Mouse (Mus musculus) heart, embryonic 11.5 days (tissue): Measurements from ENCODE around the gene Cox19. TPM values are rescaled to one million over a fixed set of nuclear protein-coding genes. Genes with fewer than 3 reads are reported as not detected.

Experiments
- ATAC-seq: fragments of 200-750 bp; cut with Nextera tagmentation; replicated peaks from 2 replicates; pipeline ENCODE4 v1.8.0; 2017; ENCODE audit warnings: moderate library complexity; ENCODE audit not compliant: insufficient number of reproducible peaks, low FRiP score, low TSS enrichment
- H3K27ac ChIP-seq: fragments of 300-500 bp; sonication (generic); 2 replicates; pipeline ENCODE4 v1.5.1; 2014; ENCODE audit warnings: mild to moderate bottlenecking, low read depth, low read length
- H3K27me3 ChIP-seq: fragments of 300-500 bp; sonication (generic); 2 replicates; pipeline ENCODE4 v1.6.1; 2014; ENCODE audit warnings: mild to moderate bottlenecking, low read length, mixed read lengths; ENCODE audit not compliant: control insufficient read depth, insufficient read depth
- H3K36me3 ChIP-seq: fragments of 300-500 bp; sonication (generic); 2 replicates; pipeline ENCODE4 v1.6.1; 2014; ENCODE audit warnings: mild to moderate bottlenecking, low read length, moderate library complexity, mixed read lengths; ENCODE audit not compliant: control insufficient read depth, insufficient read depth
- H3K4me1 ChIP-seq: fragments of 300-500 bp; sonication (generic); 2 replicates; pipeline ENCODE4 v1.6.1; 2014; ENCODE audit warnings: low read length; ENCODE audit not compliant: control insufficient read depth, insufficient read depth
- H3K4me2 ChIP-seq: fragments of 300-500 bp; sonication (generic); 2 replicates; pipeline ENCODE4 v1.6.1; 2014; ENCODE audit warnings: mild to moderate bottlenecking, moderate library complexity
- H3K4me3 ChIP-seq: fragments of 300-500 bp; sonication (generic); 2 replicates; pipeline ENCODE4 v1.5.1; 2014; ENCODE audit warnings: low read depth, low read length
- H3K9ac ChIP-seq: fragments of 300-500 bp; sonication (generic); 2 replicates; pipeline ENCODE4 v1.6.1; 2014; ENCODE audit warnings: mild to moderate bottlenecking, low read depth, low read length, moderate library complexity
- H3K9me3 ChIP-seq: fragments of 300-500 bp; sonication (generic); replicated peaks from 2 replicates; pipeline ENCODE4 v1.6.1; 2016; ENCODE audit warnings: low read length; ENCODE audit not compliant: control insufficient read depth
- WGBS: fragments of 180-500 bp; shearing (Covaris S2); extraction: QIAGEN DNeasy Blood & Tissue Kit; methylation state at CpG from one replicate; pipeline ENCODE4 v1.1.7; 2014; ENCODE audit not compliant: insufficient replicate concordance; 5-methylcytosine and 5-hydroxymethylcytosine counted together
- polyA plus RNA-seq: library from polyadenylated mRNA; unstranded; fragments of >200 nt; fragmentation: Nextera tagmentation; extraction: Ambion mirVana; gene quantifications from 2 replicates; pipeline ENCODE4 v1.2.1, GENCODE M21; 2014

Cox19 gene
- polyA plus RNA-seq, 1 experiment from 2014 or later = 95.2 TPM

GRCm38 (mm10) chr5:139378986-139379629 is 27.9 kb upstream of the Cox19 start:
- Histone ChIP-seq H3K27me3 (no peaks in the 10 kb centered on the region), H3K9me3 (no peaks in the 10 kb centered on the region), H3K4me2 (peak overlapping the region; percentile 88), H3K4me3 (no peak overlapping the region), H3K36me3 (no peaks in the 10 kb centered on the region), H3K9ac (peak overlapping the region; percentile 58; the same call in 1 of the 2 replicates), H3K4me1 (peaks cover 66% of the 10 kb centered on the region), H3K27ac (peak overlapping the region; percentile 85)
- WGBS = 24% methylated on average over 21 of the region's 21 CpGs
- 0 out of 2 replicates have a peak, but pooled peaks have one; percentile 16 for ATAC-seq

GRCm38 (mm10) chr5:139378271-139378556 is 27.0 kb upstream of the Cox19 start:
- no peaks in the 10 kb centered on the region for H3K36me3 ChIP-seq
- no peaks in the 10 kb centered on the region for H3K27me3 ChIP-seq
- peak overlapping the region; percentile 7; the same call in 1 of the 2 replicates for H3K4me2 ChIP-seq
- peak overlapping the region; percentile 85 for H3K27ac ChIP-seq
- H3K4me3 ChIP-seq = no peak overlapping the region
- no peak overlapping the region for H3K9ac ChIP-seq
- no peak for ATAC-seq
- H3K4me1 ChIP-seq = peaks cover 62% of the 10 kb centered on the region
- H3K9me3 ChIP-seq = no peaks in the 10 kb centered on the region
- 82% methylated on average over 7 of the region's 7 CpGs for WGBS

GRCm38 (mm10) chr5:139377468-139378270 is 26.5 kb upstream of the Cox19 start, which contains the start of gene Gpr146:
Gene Gpr146, plus strand, starts transcription at chr5:139377697.
- no peaks in the 10 kb centered on the region for H3K9me3 ChIP-seq
- no peaks in the 10 kb centered on the region for H3K36me3 ChIP-seq
- peak within 1 kb of the TSS; percentile 85 for H3K27ac ChIP-seq
- no peaks in the 10 kb centered on the region for H3K27me3 ChIP-seq
- H3K4me1 ChIP-seq = peaks cover 60% of the 10 kb centered on the region
- ATAC-seq = no peak
- 20% methylated on average over 18 of the region's 18 CpGs for WGBS
- H3K9ac ChIP-seq = peak within 1 kb of the TSS; percentile 44; the same call in 1 of the 2 replicates
- no peak within 1 kb of the TSS for H3K4me3 ChIP-seq
- H3K4me2 ChIP-seq = peak within 1 kb of the TSS; percentile 22

GRCm38 (mm10) chr5:139374841-139375240 is 23.6 kb upstream of the Cox19 start:
- ATAC-seq = no peak
- Histone ChIP-seq H3K9ac (no peak overlapping the region), H3K27me3 (no peaks in the 10 kb centered on the region), H3K9me3 (no peaks in the 10 kb centered on the region), H3K4me3 (no peak overlapping the region), H3K4me1 (peaks cover 65% of the 10 kb centered on the region), H3K36me3 (no peaks in the 10 kb centered on the region), H3K27ac (no peak overlapping the region), H3K4me2 (no peak overlapping the region)
- WGBS = 78% methylated on average over 2 of the region's 2 CpGs

- 72% methylated on average over 6 of the region's 6 CpGs for WGBS
- H3K4me1 ChIP-seq = peaks cover 56% of the 10 kb centered on the region
- ATAC-seq = no peak
Measured at GRCm38 (mm10) chr5:139373889-139374444, 22.7 kb upstream of the Cox19 start.

GRCm38 (mm10) chr5:139373126-139373525 is 21.9 kb upstream of the Cox19 start:
- no peak for ATAC-seq
- H3K4me3 ChIP-seq = no peak overlapping the region
- no peaks in the 10 kb centered on the region for H3K36me3 ChIP-seq
- no peak overlapping the region for H3K4me2 ChIP-seq
- no peaks in the 10 kb centered on the region for H3K9me3 ChIP-seq
- H3K9ac ChIP-seq = no peak overlapping the region
- H3K27me3 ChIP-seq = no peaks in the 10 kb centered on the region
- 81% methylated on average over 3 of the region's 3 CpGs for WGBS
- H3K4me1 ChIP-seq = peaks cover 48% of the 10 kb centered on the region
- H3K27ac ChIP-seq = no peak overlapping the region

More at GRCm38 (mm10) chr5:139373889-139374444, 22.7 kb upstream of the Cox19 start:
- Histone ChIP-seq H3K4me3 (no peak overlapping the region), H3K36me3 (no peaks in the 10 kb centered on the region), H3K9me3 (no peaks in the 10 kb centered on the region), H3K27me3 (no peaks in the 10 kb centered on the region), H3K27ac (no peak overlapping the region), H3K9ac (no peak overlapping the region), H3K4me2 (no peak overlapping the region)

GRCm38 (mm10) chr5:139371631-139372401 is 20.6 kb upstream of the Cox19 start:
- WGBS = 2% methylated on average over 39 of the region's 39 CpGs
- Histone ChIP-seq H3K36me3 (no peaks in the 10 kb centered on the region), H3K4me1 (peaks cover 35% of the 10 kb centered on the region), H3K4me2 (peak overlapping the region; percentile 87), H3K4me3 (peak overlapping the region; percentile 64), H3K9me3 (no peaks in the 10 kb centered on the region), H3K27ac (peak overlapping the region; percentile 86), H3K27me3 (no peaks in the 10 kb centered on the region), H3K9ac (peak overlapping the region; percentile 93)
- peak; percentile 88 for ATAC-seq

GRCm38 (mm10) chr5:139371118-139371517 is 19.9 kb upstream of the Cox19 start:
- H3K4me1 ChIP-seq = peaks cover 28% of the 10 kb centered on the region
- H3K9me3 ChIP-seq = no peaks in the 10 kb centered on the region
- no peaks in the 10 kb centered on the region for H3K27me3 ChIP-seq
- ATAC-seq = no peak
- H3K4me2 ChIP-seq = peak overlapping the region; percentile 87
- H3K4me3 ChIP-seq = peak overlapping the region; percentile 64
- 64% methylated on average over 5 of the region's 5 CpGs for WGBS
- 0 out of 2 replicates have a peak overlapping the region, but pooled peaks have one; percentile 86 for H3K27ac ChIP-seq
- no peaks in the 10 kb centered on the region for H3K36me3 ChIP-seq
- peak overlapping the region; percentile 93 for H3K9ac ChIP-seq
